Mouse (Mus musculus): ENCODE measurements around the gene Arhgdia. TPM values are rescaled to one million over a fixed set of nuclear protein-coding genes. Genes with fewer than 3 reads are reported as not detected.
"Not testable (repeated sequence)": the region's sequence is repeated elsewhere in the genome, so short reads cannot be mapped to it uniquely, and the experiment has no call there.

Arhgdia gene
- polyA plus RNA-seq, 1 experiment, result 1,072 TPM

DNA sequence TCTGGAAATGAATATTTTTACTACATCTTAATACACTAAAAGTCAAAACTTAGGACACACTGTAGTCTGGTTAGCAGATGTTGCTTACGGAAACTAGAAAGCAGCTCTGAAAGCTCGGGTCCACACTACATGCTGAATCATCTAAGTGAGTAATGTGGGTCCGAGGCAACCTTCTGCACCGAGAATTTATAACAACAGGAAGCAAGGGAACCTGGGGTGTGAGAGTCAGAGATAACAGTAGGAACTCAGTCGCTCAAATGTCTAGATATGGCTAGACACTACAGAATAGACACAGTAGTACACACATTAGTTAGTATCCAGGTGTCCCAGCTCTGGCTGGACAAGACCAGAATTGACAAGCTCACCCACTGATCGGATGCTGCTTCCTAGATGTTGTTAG is 7.1 kb upstream of the Arhgdia start:
- Histone ChIP-seq H3K79me3 (ENCODE audit: low read depth) (peaks cover 31% of the 10 kb centered on the region), H3ac (ENCODE audit: control insufficient read depth, insufficient read length, low read depth) (no peak overlapping the region), H3K36me3 (ENCODE audit: control insufficient read depth, insufficient read depth) (peaks cover 98% of the 10 kb centered on the region), H3K27me3 (ENCODE audit: control insufficient read depth, insufficient read depth, insufficient read length) (no peaks in the 10 kb centered on the region), H3K4me3 (ENCODE audit: insufficient read depth, poor library complexity, severe bottlenecking) (no peak overlapping the region), H3K79me2 (ENCODE audit: control insufficient read depth, insufficient read depth) (peaks cover 52% of the 10 kb centered on the region)
- TF ChIP-seq MYOD1 (IDR thresholded peaks at IDR 0.05; ENCODE audit: control insufficient read depth, insufficient read length, low read depth) (no peak), MAX (IDR thresholded peaks at IDR 0.05) (no peak), CTCF (IDR thresholded peaks at IDR 0.05; ENCODE audit: control insufficient read depth, insufficient read depth, insufficient read length) (no peak), USF1 (IDR thresholded peaks at IDR 0.05; ENCODE audit: low read depth) (no peak)

DNA sequence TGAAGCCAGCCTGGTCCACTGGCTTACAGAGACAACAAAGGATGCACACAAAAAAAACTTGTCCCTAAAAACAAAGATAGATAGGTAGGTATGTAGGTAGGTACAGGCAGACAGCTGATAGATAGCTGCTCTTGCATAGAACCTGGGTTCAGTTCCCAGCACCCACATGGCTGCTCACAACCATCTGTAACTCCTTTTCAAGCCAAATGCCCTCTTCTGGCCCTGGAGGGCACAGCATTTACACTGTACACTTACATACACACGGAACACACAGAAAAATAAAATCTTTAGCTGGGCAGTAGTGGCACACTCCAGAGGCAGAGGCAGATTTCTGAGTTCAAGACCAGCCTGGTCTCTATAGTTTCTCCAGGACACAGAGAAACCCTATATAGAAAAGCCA is 2.5 kb upstream of the Arhgdia start:
- TF ChIP-seq CTCF (IDR thresholded peaks at IDR 0.05; ENCODE audit: control insufficient read depth, insufficient read depth, insufficient read length) (no peak), CEBPB (IDR thresholded peaks at IDR 0.05; ENCODE audit: low read depth) (no peak), MAX (IDR thresholded peaks at IDR 0.05) (no peak), USF1 (IDR thresholded peaks at IDR 0.05; ENCODE audit: low read depth) (no peak), FOSL1 (IDR thresholded peaks at IDR 0.05; ENCODE audit: insufficient read depth, low read length, poor library complexity, severe bottlenecking) (no peak), MYOD1 (IDR thresholded peaks at IDR 0.05; ENCODE audit: control insufficient read depth, insufficient read length, low read depth) (no peak), MYOG (IDR thresholded peaks at IDR 0.05; ENCODE audit: control insufficient read depth, extremely low read depth, insufficient read length) (no peak)
- no peak overlapping the region for H3K4me3 ChIP-seq (ENCODE audit: insufficient read depth, poor library complexity, severe bottlenecking)
- no peaks in the 10 kb centered on the region for H3K27me3 ChIP-seq (ENCODE audit: control insufficient read depth, insufficient read depth, insufficient read length)
- H3K36me3 ChIP-seq (ENCODE audit: control insufficient read depth, insufficient read depth), result peaks cover 73% of the 10 kb centered on the region
- no peak overlapping the region for H3ac ChIP-seq (ENCODE audit: control insufficient read depth, insufficient read length, low read depth)
- peaks cover 38% of the 10 kb centered on the region for H3K79me2 ChIP-seq (ENCODE audit: control insufficient read depth, insufficient read depth)
- peaks cover 22% of the 10 kb centered on the region for H3K79me3 ChIP-seq (ENCODE audit: low read depth)

DNA sequence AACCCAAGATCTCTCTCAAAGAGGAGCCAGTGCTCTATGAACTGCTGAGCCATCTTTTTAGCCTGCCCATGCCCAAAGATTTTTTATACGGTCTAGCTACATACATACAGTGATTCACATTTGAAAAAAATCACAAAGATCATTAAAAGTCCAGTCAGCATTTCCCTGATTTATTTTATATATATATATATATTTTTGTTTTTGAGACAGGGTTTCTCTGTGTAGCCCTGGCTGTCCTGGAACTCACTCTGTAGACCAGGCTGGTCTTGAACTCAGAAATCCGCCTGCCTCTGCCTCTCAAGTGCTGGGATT is 1.5 kb upstream of the Arhgdia start:
- H3K27me3 ChIP-seq (ENCODE audit: control insufficient read depth, insufficient read depth, insufficient read length); H3ac ChIP-seq (ENCODE audit: control insufficient read depth, insufficient read length, low read depth); H3K4me3 ChIP-seq (ENCODE audit: insufficient read depth, poor library complexity, severe bottlenecking): not testable (repeated sequence)
- Histone ChIP-seq H3K36me3 (ENCODE audit: control insufficient read depth, insufficient read depth) (peaks cover 73% of the 10 kb centered on the region), H3K79me2 (ENCODE audit: control insufficient read depth, insufficient read depth) (peaks cover 40% of the 10 kb centered on the region), H3K79me3 (ENCODE audit: low read depth) (peaks cover 24% of the 10 kb centered on the region)

DNA sequence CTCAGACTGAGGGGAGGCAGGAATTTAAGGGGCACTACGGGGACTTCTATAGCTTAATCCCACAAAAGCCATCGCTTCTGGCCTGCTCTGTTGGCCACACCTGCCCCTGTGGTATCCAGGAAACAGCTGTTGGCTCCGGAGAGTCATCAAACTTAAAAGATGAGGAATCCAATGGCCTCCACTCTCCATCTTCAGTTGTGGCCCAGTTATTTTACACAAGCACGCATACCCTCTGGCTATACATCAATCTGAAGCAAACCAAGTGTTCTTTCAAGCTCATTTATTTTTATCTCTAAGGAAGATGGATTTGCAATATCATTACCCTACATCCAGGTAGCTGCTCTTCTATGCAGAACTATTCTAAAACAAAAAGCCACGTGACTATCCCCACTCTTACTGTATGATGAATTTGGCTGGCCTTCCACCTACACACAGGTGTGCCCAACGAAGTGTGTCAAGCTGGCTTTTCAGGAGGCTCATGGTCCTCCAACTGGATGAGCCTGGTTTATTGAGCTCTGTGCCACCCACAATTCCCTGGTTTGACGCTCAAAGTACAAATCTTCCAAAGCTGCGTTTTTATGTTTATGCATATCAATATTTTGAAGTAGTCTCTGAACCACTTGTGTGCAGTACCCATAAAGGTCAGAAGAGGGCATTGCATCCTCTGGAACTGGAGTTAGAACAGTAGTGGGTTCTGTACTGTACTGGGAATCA is 1.0 kb upstream of the Arhgdia start:
- Histone ChIP-seq H3ac (ENCODE audit: control insufficient read depth, insufficient read length, low read depth) (no peak overlapping the region), H3K36me3 (ENCODE audit: control insufficient read depth, insufficient read depth) (peaks cover 73% of the 10 kb centered on the region), H3K79me3 (ENCODE audit: low read depth) (peaks cover 24% of the 10 kb centered on the region), H3K4me3 (ENCODE audit: insufficient read depth, poor library complexity, severe bottlenecking) (no peak overlapping the region), H3K27me3 (ENCODE audit: control insufficient read depth, insufficient read depth, insufficient read length) (no peaks in the 10 kb centered on the region), H3K79me2 (ENCODE audit: control insufficient read depth, insufficient read depth) (peaks cover 45% of the 10 kb centered on the region)
- TF ChIP-seq CTCF (IDR thresholded peaks at IDR 0.05; ENCODE audit: control insufficient read depth, insufficient read depth, insufficient read length), result no peak

DNA sequence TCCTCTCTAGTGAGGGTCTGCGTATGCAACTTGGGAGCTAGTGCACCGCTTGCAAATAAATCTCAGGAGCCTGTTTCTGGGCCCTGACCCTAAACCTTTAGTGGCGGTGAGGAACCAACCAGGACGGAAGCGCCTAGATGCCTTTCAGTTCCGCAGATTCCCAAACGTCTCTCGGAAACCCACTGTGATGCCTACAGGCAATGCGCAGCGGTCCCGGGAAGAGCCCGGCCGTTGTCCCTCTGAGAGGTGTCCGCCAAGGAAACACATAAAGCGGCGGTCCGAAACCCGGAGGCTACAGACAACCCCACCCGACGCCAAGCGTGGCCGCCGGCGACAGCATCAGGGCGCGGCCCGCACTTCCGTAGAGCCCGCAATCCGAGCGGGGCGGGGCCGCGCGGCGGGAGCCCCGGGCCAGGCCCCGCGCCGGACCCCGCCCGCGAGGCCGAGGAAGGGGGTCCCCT is 523 bp downstream of the Arhgdia start:
- TF ChIP-seq MAX (IDR thresholded peaks at IDR 0.05) (no peak), USF1 (IDR thresholded peaks at IDR 0.05; ENCODE audit: low read depth) (no peak), CTCF (IDR thresholded peaks at IDR 0.05; ENCODE audit: control insufficient read depth, insufficient read depth, insufficient read length) (no peak), FOSL1 (IDR thresholded peaks at IDR 0.05; ENCODE audit: insufficient read depth, low read length, poor library complexity, severe bottlenecking) (no peak), MYOD1 (IDR thresholded peaks at IDR 0.05; ENCODE audit: control insufficient read depth, insufficient read length, low read depth) (no peak), CEBPB (IDR thresholded peaks at IDR 0.05; ENCODE audit: low read depth) (no peak), MYOG (IDR thresholded peaks at IDR 0.05; ENCODE audit: control insufficient read depth, extremely low read depth, insufficient read length) (no peak)
- Histone ChIP-seq H3K79me2 (ENCODE audit: control insufficient read depth, insufficient read depth) (peaks cover 45% of the 10 kb centered on the region), H3K27me3 (ENCODE audit: control insufficient read depth, insufficient read depth, insufficient read length) (no peaks in the 10 kb centered on the region), H3K4me3 (ENCODE audit: insufficient read depth, poor library complexity, severe bottlenecking) (peak overlapping the region; percentile 97), H3K36me3 (ENCODE audit: control insufficient read depth, insufficient read depth) (peaks cover 72% of the 10 kb centered on the region), H3K79me3 (ENCODE audit: low read depth) (peaks cover 24% of the 10 kb centered on the region), H3ac (ENCODE audit: control insufficient read depth, insufficient read length, low read depth) (peak overlapping the region; percentile 69)

DNA sequence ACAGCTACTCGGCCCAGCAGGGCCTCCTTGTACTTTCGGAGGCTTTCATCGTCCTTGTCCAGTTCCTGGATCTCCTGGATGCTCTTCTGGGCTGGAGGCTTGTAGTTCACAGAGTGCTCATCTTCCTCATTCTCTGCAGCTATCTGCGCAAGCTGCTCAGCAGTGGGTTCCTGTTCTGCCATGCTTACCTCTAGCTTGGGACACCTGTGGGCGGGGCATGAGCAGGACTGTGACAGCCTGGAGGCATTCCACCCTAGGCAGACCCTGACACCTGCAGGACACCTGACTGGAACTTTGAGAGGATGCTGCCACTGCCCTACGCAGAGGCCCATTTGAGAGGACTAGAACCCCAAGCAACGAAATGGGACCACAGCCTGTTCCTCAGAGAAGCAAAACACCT is 1.2 kb downstream of the Arhgdia start:
- Histone ChIP-seq H3K79me3 (ENCODE audit: low read depth) (peaks cover 24% of the 10 kb centered on the region), H3K36me3 (ENCODE audit: control insufficient read depth, insufficient read depth) (peaks cover 65% of the 10 kb centered on the region), H3ac (ENCODE audit: control insufficient read depth, insufficient read length, low read depth) (peak overlapping the region; percentile 69), H3K79me2 (ENCODE audit: control insufficient read depth, insufficient read depth) (peaks cover 45% of the 10 kb centered on the region), H3K27me3 (ENCODE audit: control insufficient read depth, insufficient read depth, insufficient read length) (no peaks in the 10 kb centered on the region), H3K4me3 (ENCODE audit: insufficient read depth, poor library complexity, severe bottlenecking) (peak overlapping the region; percentile 97)
- TF ChIP-seq USF1 (IDR thresholded peaks at IDR 0.05; ENCODE audit: low read depth), result no peak
- TF ChIP-seq CTCF (IDR thresholded peaks at IDR 0.05; ENCODE audit: control insufficient read depth, insufficient read depth, insufficient read length), result no peak
- TF ChIP-seq MYOG (IDR thresholded peaks at IDR 0.05; ENCODE audit: control insufficient read depth, extremely low read depth, insufficient read length), result no peak
- no peak for TF ChIP-seq CEBPB (IDR thresholded peaks at IDR 0.05; ENCODE audit: low read depth)
- no peak for TF ChIP-seq FOSL1 (IDR thresholded peaks at IDR 0.05; ENCODE audit: insufficient read depth, low read length, poor library complexity, severe bottlenecking)
- no peak for TF ChIP-seq MAX (IDR thresholded peaks at IDR 0.05)
- no peak for TF ChIP-seq MYOD1 (IDR thresholded peaks at IDR 0.05; ENCODE audit: control insufficient read depth, insufficient read length, low read depth)

Data from C2C12 (cell line).